In the genomic region with DNA sequence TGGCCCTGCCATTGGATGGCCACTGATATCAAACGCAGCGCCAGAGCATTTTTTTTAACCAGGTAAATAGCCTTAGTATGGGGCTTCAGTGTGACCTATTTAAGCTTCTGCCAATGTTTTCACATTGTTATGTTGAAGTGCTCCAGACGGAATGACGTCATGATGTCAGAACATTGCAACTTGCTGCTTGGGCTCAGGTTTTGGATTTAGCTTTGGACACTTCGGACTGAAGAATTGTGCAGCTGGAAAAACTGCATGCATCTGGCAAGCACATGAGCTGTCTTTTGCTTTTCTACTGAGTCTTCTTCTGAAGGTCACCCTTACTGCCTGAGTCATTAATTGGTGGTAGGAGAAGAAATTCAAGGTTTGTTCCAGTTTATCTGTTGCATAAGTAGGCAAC, we compare ENCODE assay signal across 10 mouse cellular contexts. TPM values are rescaled to one million over a fixed set of nuclear protein-coding genes. Genes with fewer than 3 reads are reported as not detected.
DNase-seq lines count a peak whose midpoint lies in the region; ATAC-seq and TF ChIP-seq lines count a peak whose summit lies in the region.
"Had no signal": no experiment of that assay in that cellular context is flagged by ENCODE, and none has a peak within 500 bp of the region (broad histone marks: within the 10 kb centered on the region; RNA-seq: fewer than 3 reads in every experiment).

No protein-coding gene starts in this region.

- no peak for ATAC-seq in limb, embryonic 12.5 days (ENCODE audit: insufficient number of reproducible peaks, insufficient read depth, low FRiP score, low TSS enrichment, low read depth)
- no peak for ATAC-seq in heart, embryonic 15.5 days (replicated peaks; ENCODE audit: insufficient number of reproducible peaks, insufficient read depth, low FRiP score, low read depth)
- no peak for ATAC-seq in midbrain, postnatal 0 days (ENCODE audit: low FRiP score)

- H3K9me3 ChIP-seq in limb, embryonic 12.5 days, result no peaks in the 10 kb centered on the region
- H3K9me3 ChIP-seq in limb, embryonic 10.5 days (replicated peaks), result no peaks in the 10 kb centered on the region
- H3K9me3 ChIP-seq in heart, embryonic 15.5 days (replicated peaks), result no peaks in the 10 kb centered on the region
- no peaks in the 10 kb centered on the region for H3K9me3 ChIP-seq in midbrain, postnatal 0 days (ENCODE audit: low read length)

- no peak for TF ChIP-seq CTCF in midbrain, postnatal 0 days (IDR thresholded peaks at IDR 0.05)

- H3K4me3 ChIP-seq in limb, embryonic 12.5 days (replicated peaks), result no peak overlapping the region
- no peak overlapping the region for H3K4me3 ChIP-seq in limb, embryonic 10.5 days
- no peak overlapping the region for H3K4me3 ChIP-seq in heart, embryonic 15.5 days
- H3K4me3 ChIP-seq in midbrain, postnatal 0 days (ENCODE audit: low read depth, low read length), result no peak overlapping the region

- peak; percentile 31 for DNase-seq in adrenal gland, adult 8-10 months
- no peak for DNase-seq in adrenal gland, postnatal 14 days
- DNase-seq in limb, embryonic 10.5 days (ENCODE audit: low spot score), result no peak
- no peak for DNase-seq in midbrain, postnatal 0 days (ENCODE audit: low spot score)
- no peak for DNase-seq in urinary bladder, postnatal 10 days (ENCODE audit: low spot score)
- no peak for DNase-seq in frontal cortex, postnatal 14 days (ENCODE audit: low spot score in 2 of 2)
- DNase-seq: thymus, postnatal 36 days had no signal

- no peak overlapping the region for H3K9ac ChIP-seq in limb, embryonic 12.5 days (replicated peaks)
- H3K9ac ChIP-seq in heart, embryonic 15.5 days, result no peak overlapping the region
- no peak overlapping the region for H3K9ac ChIP-seq in midbrain, postnatal 0 days (replicated peaks; ENCODE audit: low read length, poor library complexity, severe bottlenecking)
- H3K9ac ChIP-seq: liver, embryonic 14.5 days had no signal

- peaks cover 42% of the 10 kb centered on the region for H3K36me3 ChIP-seq in limb, embryonic 12.5 days
- peaks cover 56% of the 10 kb centered on the region for H3K36me3 ChIP-seq in limb, embryonic 10.5 days
- H3K36me3 ChIP-seq in heart, embryonic 15.5 days, result no peaks in the 10 kb centered on the region
- no peaks in the 10 kb centered on the region for H3K36me3 ChIP-seq in midbrain, postnatal 0 days (ENCODE audit: insufficient read depth, low read length)

- H3K4me2 ChIP-seq in limb, embryonic 12.5 days, result peak overlapping the region; percentile 31
- peak overlapping the region; percentile 22 for H3K4me2 ChIP-seq in heart, embryonic 15.5 days
- H3K4me2 ChIP-seq in midbrain, postnatal 0 days (ENCODE audit: low read depth, low read length, poor library complexity, severe bottlenecking), result peak overlapping the region; percentile 35

- H3K27me3 ChIP-seq in limb, embryonic 12.5 days, result no peaks in the 10 kb centered on the region
- H3K27me3 ChIP-seq in limb, embryonic 10.5 days (ENCODE audit: low read depth, poor library complexity, severe bottlenecking), result no peaks in the 10 kb centered on the region
- no peaks in the 10 kb centered on the region for H3K27me3 ChIP-seq in heart, embryonic 15.5 days
- no peaks in the 10 kb centered on the region for H3K27me3 ChIP-seq in midbrain, postnatal 0 days (ENCODE audit: insufficient read depth, low read length)

- 89% methylated on average over 5 of the region's 5 CpGs for WGBS in limb, embryonic 12.5 days
- 95% methylated on average over 5 of the region's 5 CpGs for WGBS in limb, embryonic 10.5 days
- 66% methylated on average over 5 of the region's 5 CpGs for WGBS in heart, embryonic 15.5 days
- 93% methylated on average over 5 of the region's 5 CpGs for WGBS in midbrain, postnatal 0 days

- H3K4me1 ChIP-seq in limb, embryonic 12.5 days (replicated peaks), result peaks cover 40% of the 10 kb centered on the region
- H3K4me1 ChIP-seq in limb, embryonic 10.5 days, result peaks cover 42% of the 10 kb centered on the region
- H3K4me1 ChIP-seq in heart, embryonic 15.5 days (replicated peaks), result peaks cover 33% of the 10 kb centered on the region
- no peaks in the 10 kb centered on the region; the same call in 1 of the 2 replicates for H3K4me1 ChIP-seq in midbrain, postnatal 0 days (ENCODE audit: insufficient read depth, low read length)

- H3K27ac ChIP-seq in limb, embryonic 12.5 days, result no peak overlapping the region
- no peak overlapping the region for H3K27ac ChIP-seq in limb, embryonic 10.5 days
- H3K27ac ChIP-seq in heart, embryonic 15.5 days, result no peak overlapping the region
- H3K27ac ChIP-seq in midbrain, postnatal 0 days (ENCODE audit: low read depth, low read length), result no peak overlapping the region
- H3K27ac ChIP-seq: liver, embryonic 14.5 days had no signal

RNA-seq across cellular contexts. Expression of gene Cblb, which starts 3.3 kb away (rescaled TPM):
- 10 to 100 TPM; 26.2 to 49.9 (median 36.7) TPM for total RNA-seq in adrenal gland, adult 8-10 months (2022)
- total RNA-seq in adrenal gland, postnatal 14 days (2021), result 32.5 and 41.5 TPM in 2 replicates
- 21.4 and 24.2 TPM in 2 replicates for polyA plus RNA-seq in limb, embryonic 12.5 days (2016; fragmentation: Nextera tagmentation; extraction: Ambion mirVana)
- polyA plus RNA-seq in limb, embryonic 10.5 days (2016; fragmentation: Nextera tagmentation; extraction: Ambion mirVana), result 31.6 and 34.6 TPM in 2 replicates
- 7.9 and 12.5 TPM in 2 replicates for polyA plus RNA-seq in heart, embryonic 15.5 days (2015; fragmentation: Nextera tagmentation; extraction: Ambion mirVana)
- 12.0 and 12.6 TPM in 2 replicates for total RNA-seq in midbrain, postnatal 0 days (2014; rRNA removed)
- 4.1 and 4.5 TPM in 2 replicates for polyA plus RNA-seq in midbrain, postnatal 0 days (2015; fragmentation: Nextera tagmentation; extraction: Ambion mirVana)
